Mouse (Mus musculus): ENCODE measurements around the gene Sstr3.

Gene Sstr3

DNA sequence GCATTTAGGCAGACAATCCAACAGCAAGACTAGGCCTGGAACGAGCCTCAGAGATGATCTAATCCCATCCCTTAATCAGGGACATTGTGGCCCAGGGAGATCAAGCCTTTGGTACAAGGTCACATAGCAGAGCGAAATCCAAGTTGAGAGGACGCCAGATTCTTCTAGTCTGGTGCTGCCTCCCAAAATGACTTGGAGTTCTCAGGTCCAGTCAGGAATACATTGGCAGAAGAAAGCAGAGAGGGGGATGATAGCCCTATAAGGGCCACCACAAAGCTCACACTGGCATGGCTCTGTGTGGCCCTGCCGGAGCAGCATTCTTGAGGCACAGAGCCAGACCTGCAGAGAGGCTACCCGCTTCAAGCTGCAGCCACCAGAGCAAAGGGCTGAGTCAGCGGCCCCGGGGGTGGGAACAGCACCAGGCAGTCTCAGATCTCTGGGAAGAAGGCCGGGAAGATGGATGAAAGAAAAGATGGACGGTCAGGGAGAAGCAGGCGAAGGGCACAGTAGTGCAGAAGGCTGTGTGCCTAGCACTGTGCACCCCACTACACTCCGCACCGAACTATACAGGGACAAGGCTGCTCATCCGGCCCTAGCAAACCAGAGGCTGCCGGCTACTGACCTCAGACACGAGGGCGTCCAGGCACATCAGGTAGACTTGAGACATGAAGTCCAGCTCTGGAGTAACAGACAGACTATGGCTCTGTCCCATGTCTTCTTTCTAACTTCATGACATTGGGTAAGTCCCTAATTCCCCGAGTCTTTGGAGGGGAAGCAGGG lies 13.6 kb downstream of the Sstr3 start, which contains the start of gene C1qtnf6:
Gene C1qtnf6, minus strand, starts transcription at position 746 of the 780 bp plus-strand sequence.
- no peak for DNase-seq

DNA sequence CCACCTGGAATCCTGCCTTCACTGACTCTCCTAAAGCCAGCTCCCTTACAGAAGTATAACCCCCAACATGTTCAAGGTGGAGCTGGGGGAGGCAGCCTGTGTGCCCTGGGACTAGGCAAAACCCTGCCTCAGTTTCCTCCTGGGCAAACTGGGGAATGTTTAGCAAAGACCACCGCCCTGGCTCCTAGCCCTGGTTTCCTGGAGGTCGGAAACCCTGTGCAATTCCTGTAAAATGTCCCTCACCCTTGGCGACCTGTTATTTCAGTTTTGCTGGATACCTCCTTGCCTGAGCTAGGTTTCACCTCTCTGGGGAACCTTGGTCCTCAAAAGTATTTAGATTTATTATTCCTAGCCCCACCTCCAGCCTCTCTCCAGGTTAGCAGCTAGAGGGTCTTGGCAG lies 14.3 kb downstream of the Sstr3 start:
- DNase-seq, result no peak

DNA sequence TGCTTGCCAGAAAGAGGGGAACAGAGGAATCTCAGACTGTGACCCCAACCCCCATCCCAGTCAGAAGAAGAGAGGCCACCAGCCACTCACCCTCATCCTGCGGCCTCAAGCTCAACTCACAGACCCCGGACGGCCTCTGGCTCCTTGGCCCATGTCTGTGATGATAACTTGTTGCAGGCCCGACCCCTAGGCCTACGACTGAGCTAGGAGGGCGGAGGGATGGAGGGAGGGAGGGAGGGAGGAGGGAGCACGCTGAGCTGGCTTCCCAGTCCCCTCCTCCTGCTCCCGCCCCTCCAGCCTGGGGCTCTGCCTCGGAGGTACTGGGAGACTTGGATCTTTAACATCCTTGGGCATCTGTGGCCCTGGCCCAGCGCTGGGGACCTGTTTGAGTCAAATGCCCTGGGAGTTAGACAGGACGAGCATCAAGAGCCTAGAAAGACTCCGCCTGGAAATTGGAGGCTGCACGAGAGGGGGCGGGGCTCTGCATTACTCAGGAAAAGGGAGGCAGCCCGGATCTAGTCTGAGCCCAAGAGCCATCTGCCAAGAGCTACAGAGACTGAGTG lies 15.0 kb downstream of the Sstr3 start:
- no peak for DNase-seq

GRCm38 (mm10) chr15:78528726-78529411 lies 15.6 kb downstream of the Sstr3 start:
- DNase-seq, result no peak

DNA sequence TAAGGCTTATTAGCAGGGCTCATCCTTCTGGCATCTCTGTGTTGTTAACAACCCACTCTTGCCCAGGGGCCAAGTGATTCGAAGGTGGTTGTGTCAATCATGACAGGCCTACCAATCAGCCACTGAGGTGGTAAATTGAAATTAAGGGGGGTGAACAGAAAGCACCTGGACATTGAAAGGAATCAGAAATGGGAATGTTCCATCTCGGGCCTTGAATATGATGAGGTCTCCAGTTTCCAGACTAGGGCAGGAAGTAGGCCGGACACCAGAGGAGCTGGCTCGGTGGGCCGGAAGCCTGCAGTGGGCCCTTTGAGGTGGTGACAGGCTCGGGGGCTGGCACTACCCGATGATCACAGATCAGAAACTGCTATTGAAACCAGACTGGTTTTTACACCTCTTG lies 16.5 kb downstream of the Sstr3 start:
- DNase-seq, result no peak

GRCm38 (mm10) chr15:78524163-78524562 lies 20.3 kb downstream of the Sstr3 start:
- no peak for DNase-seq

- DNase-seq, result no peak
Measured at GRCm38 (mm10) chr15:78521892-78522291, 22.6 kb downstream of the Sstr3 start.

DNA sequence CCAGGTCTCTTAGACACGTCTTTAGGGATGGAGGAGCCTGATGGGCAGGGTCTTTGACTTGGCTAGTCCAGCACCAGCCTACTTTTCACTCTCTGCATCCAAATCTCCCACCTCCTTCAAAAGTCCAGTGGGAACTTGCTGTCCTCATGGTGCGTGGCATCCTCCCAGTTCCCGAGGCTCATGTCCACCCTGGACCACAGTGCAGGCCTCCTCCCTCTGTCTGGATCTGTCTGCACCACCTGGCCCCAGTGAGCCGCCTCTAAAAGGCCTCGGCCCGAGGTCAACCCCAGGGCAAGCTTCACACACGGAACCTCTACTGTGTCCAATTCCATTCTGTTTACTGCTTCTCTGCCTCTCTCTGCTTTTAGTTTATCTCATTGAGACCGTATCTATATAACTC lies 23.2 kb downstream of the Sstr3 start:
- no peak for DNase-seq

DNA sequence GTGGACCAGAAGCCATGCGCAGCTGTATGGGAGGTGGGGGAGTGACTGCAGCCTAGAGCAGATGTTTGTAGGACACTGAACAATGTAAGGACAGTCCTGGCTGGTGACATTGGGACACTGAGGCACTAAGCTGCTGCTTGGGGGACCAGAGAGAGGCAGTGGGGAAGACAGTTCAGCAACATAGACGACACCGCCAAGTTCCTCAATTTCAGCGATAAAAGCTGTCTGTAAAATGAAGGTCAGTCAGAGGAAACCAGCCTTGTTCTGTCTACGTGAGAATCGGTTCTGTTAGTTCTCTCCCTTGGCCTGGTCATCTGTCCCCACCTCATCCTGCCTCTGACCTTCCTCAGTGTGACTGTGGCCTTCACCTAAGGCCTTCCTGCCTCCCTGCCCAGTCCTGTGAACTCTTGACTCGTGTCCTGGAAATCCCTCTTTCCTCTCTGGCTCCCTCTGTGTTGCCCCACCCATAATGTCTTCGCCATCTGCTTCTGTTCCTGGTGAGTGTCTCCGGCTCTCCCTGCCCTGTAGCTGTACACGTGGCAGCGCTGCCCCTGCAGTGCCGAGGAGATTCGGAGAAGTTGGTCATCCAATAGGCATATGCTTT lies 24.3 kb downstream of the Sstr3 start:
- no peak for DNase-seq

GRCm38 (mm10) chr15:78518221-78518620 lies 26.3 kb downstream of the Sstr3 start:
- no peak for DNase-seq

GRCm38 (mm10) chr15:78515759-78516158 lies 28.7 kb downstream of the Sstr3 start:
- no peak for DNase-seq

GRCm38 (mm10) chr15:78514393-78515146 lies 29.9 kb downstream of the Sstr3 start:
- peak; percentile 27 to 53 for DNase-seq

DNA sequence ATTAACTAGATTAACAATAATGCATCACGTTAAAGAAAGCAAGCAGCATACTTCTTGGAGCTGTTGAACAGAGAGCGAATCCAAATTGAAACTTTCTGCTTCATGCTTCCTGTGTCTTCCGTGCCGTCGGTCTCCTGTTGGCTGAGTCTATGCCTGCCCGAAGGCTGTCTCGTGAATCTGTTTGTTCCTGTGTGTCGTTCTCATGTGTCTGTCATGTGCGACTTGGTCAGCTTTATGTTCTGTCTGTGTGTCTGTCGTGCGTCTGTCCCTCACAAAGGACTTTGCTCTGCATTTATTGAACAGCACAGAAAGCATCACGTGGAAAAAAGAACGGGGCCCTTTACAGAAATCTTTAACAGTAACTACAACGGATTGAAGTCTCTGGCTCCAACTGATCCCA lies 31.5 kb downstream of the Sstr3 start:
- no peak for DNase-seq

DNA sequence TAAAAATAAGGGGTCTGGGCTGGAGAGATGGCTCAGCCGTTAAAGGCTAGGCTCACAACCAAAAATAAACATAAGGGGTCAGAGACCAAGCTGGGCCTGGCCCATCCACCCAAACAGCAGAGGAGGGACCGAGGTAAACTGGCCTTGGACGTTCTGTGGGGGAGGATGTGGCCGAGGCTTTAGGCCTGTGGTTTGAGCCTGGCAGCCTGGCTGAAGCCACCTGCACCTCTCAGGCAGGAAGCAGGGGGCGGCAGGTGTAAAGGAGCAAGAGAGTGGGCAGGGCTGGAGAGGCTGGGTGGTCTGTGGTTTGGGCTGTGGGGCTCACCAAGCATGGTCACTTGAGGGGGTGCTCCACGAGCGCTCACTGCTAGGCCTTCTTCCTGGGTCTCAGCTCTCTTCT lies 32.5 kb downstream of the Sstr3 start:
- DNase-seq, result no peak

- no peak for DNase-seq
Measured at GRCm38 (mm10) chr15:78510736-78511135, 33.7 kb downstream of the Sstr3 start.

DNA sequence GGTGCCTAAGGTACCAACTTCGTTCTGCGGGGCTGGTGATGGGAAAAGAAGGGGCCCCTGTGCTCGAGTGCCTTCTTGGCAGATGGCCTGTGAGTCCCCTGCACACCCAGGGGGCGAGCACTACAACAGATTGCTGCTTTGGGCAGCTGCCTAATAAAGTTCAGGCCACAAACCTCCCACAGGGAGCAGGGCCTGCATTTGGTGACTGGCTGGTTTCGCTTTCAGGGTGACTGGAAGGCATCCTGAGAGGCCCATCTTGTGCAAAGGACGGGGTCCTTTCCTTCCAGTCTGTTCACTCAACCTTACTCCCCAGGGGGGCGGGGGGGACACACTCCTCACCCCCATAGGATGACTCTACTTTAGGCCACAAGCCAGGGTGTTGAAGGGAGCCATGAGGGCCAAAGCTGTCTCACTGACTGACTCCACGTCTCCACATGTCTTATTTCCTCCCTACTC lies 34.3 kb downstream of the Sstr3 start:
- no peak for DNase-seq

- DNase-seq, result no peak
Measured at GRCm38 (mm10) chr15:78509297-78509899, 35.1 kb downstream of the Sstr3 start.

GRCm38 (mm10) chr15:78508443-78508842 lies 36.0 kb downstream of the Sstr3 start:
- DNase-seq, result no peak

DNA sequence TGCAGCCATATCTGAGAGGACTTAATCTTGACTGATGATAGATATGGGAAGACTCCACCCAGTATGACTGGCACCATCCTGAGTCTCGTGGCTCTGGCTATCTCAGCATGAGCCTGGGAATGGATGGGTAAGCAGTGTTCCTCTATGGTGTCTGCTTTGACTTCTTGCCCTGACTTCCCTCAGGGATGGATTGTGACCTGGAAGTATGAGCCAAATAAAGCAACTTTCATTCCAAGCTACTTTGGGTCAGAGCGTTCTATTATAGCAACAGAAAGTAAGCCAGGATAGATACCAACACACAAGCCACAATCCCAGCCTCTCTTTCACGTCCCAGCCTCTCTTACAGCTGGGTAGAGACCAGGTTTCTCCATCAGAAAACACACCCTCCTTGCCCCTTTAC lies 38.9 kb downstream of the Sstr3 start:
- no peak for DNase-seq

GRCm38 (mm10) chr15:78504816-78505215 lies 39.7 kb downstream of the Sstr3 start:
- DNase-seq, result no peak

GRCm38 (mm10) chr15:78504013-78504412 lies 40.5 kb downstream of the Sstr3 start:
- DNase-seq, result no peak

DNA sequence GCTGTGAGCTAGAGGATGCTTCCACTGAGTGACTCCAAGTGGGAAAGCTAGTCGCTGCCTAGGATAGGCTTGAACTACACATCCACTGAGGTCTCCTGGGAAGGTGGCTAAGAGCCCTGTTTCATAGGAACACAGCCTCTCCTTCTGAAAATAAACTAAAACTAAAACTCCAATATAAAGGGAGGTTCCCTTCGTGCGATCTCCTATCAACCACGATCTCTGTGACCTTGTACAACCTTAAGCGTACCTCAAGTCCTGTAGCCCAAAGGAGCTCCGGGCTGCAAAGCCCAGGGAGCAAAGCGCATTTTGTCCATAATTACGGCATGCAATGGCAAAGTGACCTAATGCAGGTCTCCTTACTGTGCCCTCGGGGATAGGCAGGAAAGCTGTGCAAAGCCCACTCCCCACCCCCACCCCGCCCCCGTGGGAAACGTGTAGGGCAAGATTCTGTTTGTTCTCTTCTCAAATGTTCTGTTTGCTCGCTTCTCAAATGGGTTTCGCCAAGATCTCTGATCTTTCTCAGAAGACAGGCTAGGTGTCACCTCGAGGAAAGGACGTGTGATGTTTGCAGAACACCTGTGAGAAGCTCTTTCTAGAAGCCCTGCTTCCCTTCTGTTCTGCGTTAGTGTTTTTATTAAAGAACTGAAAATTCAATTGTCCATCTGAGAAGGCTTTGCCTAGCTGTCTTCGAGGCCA lies 41.9 kb downstream of the Sstr3 start:
- no peak for DNase-seq
